Mouse (Mus musculus): ENCODE data around the gene Tmem79. TPM values are rescaled to one million over a fixed set of nuclear protein-coding genes. Genes with fewer than 3 reads are reported as not detected.
"Not testable (repeated sequence)": the region's sequence is repeated elsewhere in the genome, so short reads cannot be mapped to it uniquely, and the experiment has no call there.

Tmem79 gene
- polyA plus RNA-seq (2015; fragmentation: Nextera tagmentation; extraction: Ambion mirVana): 1.5 TPM in 2 replicates

- Histone ChIP-seq H3K4me1 (replicated peaks) (peaks cover 63% of the 10 kb centered on the region), H3K4me3 (replicated peaks) (peak within 1 kb of the TSS; percentile 77), H3K27ac (peak within 1 kb of the TSS; percentile 97), H3K36me3 (peaks cover 6% of the 10 kb centered on the region), H3K4me2 (peak within 1 kb of the TSS; percentile 81), H3K27me3 (no peaks in the 10 kb centered on the region), H3K9me3 (replicated peaks) (no peaks in the 10 kb centered on the region), H3K9ac (peak within 1 kb of the TSS; percentile 90)
- ATAC-seq (ENCODE audit: low read depth) (peak; percentile 84), DNase-seq (peak; percentile 96)
- 2% methylated on average over 52 of the region's 66 CpGs for WGBS (ENCODE audit: insufficient replicate concordance)
These were observed at the start of gene Tmem79, which contains the start of gene Smg5 for GRCm38 (mm10) chr3:88336058-88337013. Tmem79 (minus strand) TSS chr3:88336148. Smg5 (plus strand) TSS chr3:88336260.

- Histone ChIP-seq H3K9ac (no peak within 1 kb of the TSS), H3K36me3 (no peaks in the 10 kb centered on the region), H3K9me3 (replicated peaks) (no peaks in the 10 kb centered on the region), H3K4me1 (replicated peaks) (peaks cover 8% of the 10 kb centered on the region), H3K4me3 (replicated peaks) (no peak within 1 kb of the TSS), H3K27ac (no peak within 1 kb of the TSS), H3K4me2 (no peak within 1 kb of the TSS), H3K27me3 (no peaks in the 10 kb centered on the region)
- DNase-seq (no peak), ATAC-seq (ENCODE audit: low read depth) (no peak)
- 71% methylated on average over 5 of the region's 5 CpGs for WGBS (ENCODE audit: insufficient replicate concordance)
These were observed 48.4 kb upstream of the Tmem79 start, which contains the start of gene Bglap for GRCm38 (mm10) chr3:88384364-88384763. Bglap (minus strand) TSS chr3:88384464.

DNA sequence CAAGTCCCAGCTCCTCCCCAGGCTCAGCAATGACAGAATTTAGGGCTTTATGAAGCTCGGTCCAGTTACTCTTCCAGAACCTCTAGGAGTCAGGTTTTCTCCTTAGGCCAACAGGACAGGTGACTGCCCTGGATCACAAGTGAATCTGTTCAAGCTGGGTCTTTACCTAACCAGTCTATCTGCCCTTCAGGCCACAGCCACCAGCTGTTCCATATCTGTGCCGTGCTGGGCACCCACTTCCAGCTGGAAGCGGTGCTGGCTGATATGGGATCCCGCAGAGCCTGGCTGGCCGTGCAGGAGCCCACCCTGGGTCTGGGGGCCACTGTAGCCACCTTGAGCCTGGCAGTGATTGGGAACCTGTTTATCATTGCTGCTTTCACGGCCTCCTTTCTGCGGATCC, 46.4 kb upstream of the Tmem79 start:
- H3K27me3 ChIP-seq; ATAC-seq (ENCODE audit: low read depth); DNase-seq; H3K36me3 ChIP-seq; H3K4me3 ChIP-seq (replicated peaks); H3K4me2 ChIP-seq; H3K4me1 ChIP-seq (replicated peaks); H3K27ac ChIP-seq; H3K9me3 ChIP-seq (replicated peaks); H3K9ac ChIP-seq: not testable (repeated sequence)
- WGBS (ENCODE audit: insufficient replicate concordance): 10% methylated on average over 1 of the region's 7 CpGs

- not testable (repeated sequence) for H3K9me3 ChIP-seq (replicated peaks); H3K4me3 ChIP-seq (replicated peaks)
These were observed 45.7 kb upstream of the Tmem79 start for GRCm38 (mm10) chr3:88381389-88382315.

DNA sequence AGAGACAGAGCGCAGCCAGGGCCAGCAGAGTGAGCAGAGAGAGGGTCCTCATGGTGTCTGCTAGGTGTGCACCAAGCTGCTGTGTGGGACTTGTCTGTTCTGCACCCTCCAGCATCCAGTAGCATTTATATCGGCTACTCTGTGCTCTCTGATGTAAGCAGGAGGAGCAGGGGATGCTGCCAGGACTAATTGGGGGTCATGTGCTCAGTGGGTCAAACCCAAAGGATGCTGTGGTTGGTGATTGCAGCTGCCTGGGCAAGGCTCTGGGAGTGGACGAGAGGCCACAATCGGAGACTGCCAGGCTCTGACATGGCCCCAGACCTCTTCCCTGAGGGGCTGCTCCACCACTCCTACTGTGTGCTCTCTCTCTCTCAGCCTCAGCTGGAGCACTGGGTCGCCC, 42.7 kb upstream of the Tmem79 start, which contains the start of gene Bglap2:
TSS of gene Bglap2 (minus strand) at position 101 of the 400 bp plus-strand sequence.
- H3K9ac ChIP-seq; H3K36me3 ChIP-seq; H3K4me3 ChIP-seq (replicated peaks); H3K27me3 ChIP-seq; H3K9me3 ChIP-seq (replicated peaks); H3K27ac ChIP-seq; DNase-seq; ATAC-seq (ENCODE audit: low read depth); H3K4me2 ChIP-seq: not testable (repeated sequence)
- peaks cover 19% of the 10 kb centered on the region for H3K4me1 ChIP-seq (replicated peaks)
- 53% methylated on average over 5 of the region's 5 CpGs for WGBS (ENCODE audit: insufficient replicate concordance)

More at GRCm38 (mm10) chr3:88381389-88382315, 45.7 kb upstream of the Tmem79 start:
- H3K9ac ChIP-seq; H3K36me3 ChIP-seq; DNase-seq; H3K4me1 ChIP-seq (replicated peaks); H3K27me3 ChIP-seq; H3K27ac ChIP-seq: not testable (repeated sequence)
- peak overlapping the region; percentile 51 for H3K4me2 ChIP-seq
- 16% methylated on average over 17 of the region's 22 CpGs for WGBS (ENCODE audit: insufficient replicate concordance)
- peak; percentile 75 for ATAC-seq (ENCODE audit: low read depth)

- not testable (repeated sequence) for H3K36me3 ChIP-seq; H3K27ac ChIP-seq; H3K4me3 ChIP-seq (replicated peaks); H3K27me3 ChIP-seq; H3K9ac ChIP-seq; H3K9me3 ChIP-seq (replicated peaks); ATAC-seq (ENCODE audit: low read depth); DNase-seq
- H3K4me1 ChIP-seq (replicated peaks): peaks cover 14% of the 10 kb centered on the region
- peak overlapping the region; percentile 41; the same call in 1 of the 2 replicates for H3K4me2 ChIP-seq
- 42% methylated on average over 7 of the region's 7 CpGs for WGBS (ENCODE audit: insufficient replicate concordance)
These were observed 40.7 kb upstream of the Tmem79 start for GRCm38 (mm10) chr3:88376644-88377043.

- peak; percentile 86 for ATAC-seq (ENCODE audit: low read depth)
- H3K9me3 ChIP-seq (replicated peaks); H3K27me3 ChIP-seq; H3K27ac ChIP-seq; H3K36me3 ChIP-seq; H3K9ac ChIP-seq: not testable (repeated sequence)
- peak overlapping the region; percentile 41 for H3K4me2 ChIP-seq
- peak; percentile 45 for DNase-seq
- H3K4me1 ChIP-seq (replicated peaks): peaks cover 10% of the 10 kb centered on the region
- WGBS (ENCODE audit: insufficient replicate concordance): 11% methylated on average over 19 of the region's 19 CpGs
- 0 out of 2 replicates have a peak overlapping the region, but pooled peaks have one; percentile 14 for H3K4me3 ChIP-seq (replicated peaks)
These were observed 40.0 kb upstream of the Tmem79 start for GRCm38 (mm10) chr3:88375750-88376626.

DNA sequence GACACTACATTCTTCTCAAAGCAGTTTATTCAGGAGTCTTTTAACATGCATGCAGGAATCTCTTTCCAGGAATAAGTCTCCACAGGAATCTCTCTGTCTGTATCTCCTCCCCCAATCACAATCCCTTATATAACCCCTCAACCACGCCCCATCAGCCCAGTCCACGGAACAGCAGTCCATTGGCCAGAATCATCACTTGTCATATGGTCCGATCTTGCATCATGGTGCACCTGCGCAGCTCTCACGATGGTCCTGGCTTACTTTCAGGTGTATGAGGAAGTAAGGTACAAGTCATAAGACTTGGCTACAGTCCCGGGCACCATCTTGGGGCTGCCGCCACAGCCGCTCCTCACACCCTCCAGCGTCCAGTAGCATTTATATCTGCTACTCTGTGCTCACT, 36.7 kb upstream of the Tmem79 start, which contains the start of gene Bglap3:
TSS of gene Bglap3 (minus strand) at position 101 of the 400 bp plus-strand sequence.
- not testable (repeated sequence) for ATAC-seq (ENCODE audit: low read depth); H3K27ac ChIP-seq; H3K36me3 ChIP-seq; H3K27me3 ChIP-seq; H3K9ac ChIP-seq; H3K9me3 ChIP-seq (replicated peaks); DNase-seq; H3K4me2 ChIP-seq; H3K4me3 ChIP-seq (replicated peaks)
- 81% methylated on average over 9 of the region's 9 CpGs for WGBS (ENCODE audit: insufficient replicate concordance)
- peaks cover 10% of the 10 kb centered on the region for H3K4me1 ChIP-seq (replicated peaks)

GRCm38 (mm10) chr3:88368511-88368910, 32.6 kb upstream of the Tmem79 start:
- Histone ChIP-seq H3K27me3 (peaks cover 28% of the 10 kb centered on the region), H3K4me1 (replicated peaks) (peaks cover 36% of the 10 kb centered on the region)
- not testable (repeated sequence) for H3K4me3 ChIP-seq (replicated peaks); H3K4me2 ChIP-seq; H3K9me3 ChIP-seq (replicated peaks); ATAC-seq (ENCODE audit: low read depth); H3K27ac ChIP-seq; DNase-seq; H3K9ac ChIP-seq; H3K36me3 ChIP-seq
- 74% methylated on average over 7 of the region's 7 CpGs for WGBS (ENCODE audit: insufficient replicate concordance)

DNA sequence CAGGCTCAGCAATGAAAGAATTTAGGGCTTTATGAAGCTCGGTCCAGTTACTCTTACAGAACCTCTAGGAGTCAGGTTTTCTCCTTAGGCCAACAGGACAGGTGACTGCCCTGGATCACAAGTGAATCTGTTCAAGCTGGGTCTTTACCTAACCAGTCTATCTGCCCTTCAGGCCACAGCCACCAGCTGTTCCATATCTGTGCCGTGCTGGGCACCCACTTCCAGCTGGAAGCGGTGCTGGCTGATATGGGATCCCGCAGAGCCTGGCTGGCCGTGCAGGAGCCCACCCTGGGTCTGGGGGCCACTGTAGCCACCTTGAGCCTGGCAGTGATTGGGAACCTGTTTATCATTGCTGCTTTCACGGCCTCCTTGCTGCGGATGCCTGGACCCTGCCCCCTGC, 31.6 kb upstream of the Tmem79 start:
- H3K4me3 ChIP-seq (replicated peaks); H3K27ac ChIP-seq; H3K9ac ChIP-seq; DNase-seq; H3K36me3 ChIP-seq; H3K9me3 ChIP-seq (replicated peaks); ATAC-seq (ENCODE audit: low read depth): not testable (repeated sequence)
- Histone ChIP-seq H3K4me2 (peak overlapping the region; percentile 59; the same call in 1 of the 2 replicates), H3K4me1 (replicated peaks) (peaks cover 46% of the 10 kb centered on the region), H3K27me3 (peaks cover 25% of the 10 kb centered on the region)
- WGBS (ENCODE audit: insufficient replicate concordance): 49% methylated on average over 3 of the region's 7 CpGs
